Mouse (Mus musculus): ENCODE measurements around the gene Alkbh8. TPM values are rescaled to one million over a fixed set of nuclear protein-coding genes. Genes with fewer than 3 reads are reported as not detected.
"Not testable (repeated sequence)": the region's sequence is repeated elsewhere in the genome, so short reads cannot be mapped to it uniquely, and the experiment has no call there.

Gene Alkbh8
- polyA plus RNA-seq, 1 experiment: 0.92 TPM

DNA sequence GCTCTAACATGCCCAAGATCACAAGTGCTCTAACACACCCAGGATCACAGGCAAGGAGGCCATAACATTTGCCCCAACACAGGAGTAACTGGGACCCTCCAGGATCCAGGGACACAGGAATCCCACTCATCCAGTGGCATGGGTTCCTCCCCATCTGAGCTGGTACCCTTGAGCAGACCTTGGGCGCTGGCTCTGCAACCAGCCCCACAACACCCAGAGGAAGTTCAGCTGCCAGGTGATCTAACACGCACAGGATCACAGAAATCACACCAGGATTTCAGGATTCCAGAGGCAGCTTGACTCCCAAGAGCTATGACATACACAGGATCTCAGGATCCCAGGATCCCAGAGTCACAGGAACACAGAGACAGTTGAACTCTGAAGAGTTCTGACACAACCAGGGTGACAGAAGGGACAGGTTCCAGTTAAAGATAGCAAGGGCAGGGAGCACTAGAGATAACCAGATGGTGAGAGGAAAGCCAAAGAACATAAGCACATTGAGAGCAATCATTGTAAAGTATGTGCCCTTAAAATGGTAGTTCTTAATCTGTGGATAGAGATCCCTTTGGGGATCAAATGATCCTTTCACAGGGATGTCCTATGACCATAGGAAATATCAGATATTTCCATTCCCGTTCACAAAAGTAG, 4.1 kb upstream of the Alkbh8 start:
- TF ChIP-seq POLR2A (IDR thresholded peaks at IDR 0.05; ENCODE audit: low read depth, low read length) (no peak), CTCF (IDR thresholded peaks at IDR 0.05; ENCODE audit: extremely low read depth, insufficient read depth, insufficient read length, insufficient replicate concordance) (no peak)
- 71% methylated on average over 3 of the region's 3 CpGs for WGBS
- no peaks in the 10 kb centered on the region for H3K36me3 ChIP-seq (ENCODE audit: control insufficient read depth, insufficient read depth, low read length)
- peak overlapping the region; percentile 28; the same call in 1 of the 2 replicates for H3K27ac ChIP-seq (ENCODE audit: insufficient read depth, low read length)
- no peak for DNase-seq (ENCODE audit: low read depth in 1 of 2, low spot score in 2 of 2)
- H3K4me1 ChIP-seq (ENCODE audit: control insufficient read depth, insufficient read depth, insufficient read length): no peaks in the 10 kb centered on the region; the same call in 1 of the 2 replicates
- H3K27me3 ChIP-seq (ENCODE audit: control insufficient read depth, insufficient read depth, low read length): no peaks in the 10 kb centered on the region
- no peak overlapping the region for H3K4me3 ChIP-seq (ENCODE audit: extremely low read depth, insufficient read depth, insufficient read length)

DNA sequence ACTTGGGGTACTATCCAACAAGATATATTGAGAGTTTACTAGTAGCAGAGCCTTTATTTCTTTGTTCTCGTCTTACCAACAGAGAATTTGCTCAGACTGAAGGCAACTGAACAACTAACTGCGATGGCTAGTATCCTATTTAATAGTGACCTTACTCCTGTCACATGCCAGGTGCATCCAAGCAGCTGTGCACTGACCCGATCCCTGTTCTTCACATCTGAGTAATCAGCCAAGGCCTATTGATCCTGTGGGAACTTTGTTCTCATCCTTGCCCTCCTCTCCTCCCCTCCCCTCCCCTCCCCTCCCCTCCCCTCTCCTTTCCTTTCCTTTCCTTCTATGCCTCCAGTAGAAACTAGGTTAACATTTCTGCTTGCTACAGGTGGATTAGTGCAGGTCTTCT, 1.7 kb downstream of the Alkbh8 start:
- no peak for DNase-seq (ENCODE audit: low read depth in 1 of 2, low spot score in 2 of 2)
- Histone ChIP-seq H3K4me1 (ENCODE audit: control insufficient read depth, insufficient read depth, insufficient read length) (no peaks in the 10 kb centered on the region; the same call in 1 of the 2 replicates), H3K27me3 (ENCODE audit: control insufficient read depth, insufficient read depth, low read length) (no peaks in the 10 kb centered on the region), H3K27ac (ENCODE audit: insufficient read depth, low read length) (no peak overlapping the region), H3K36me3 (ENCODE audit: control insufficient read depth, insufficient read depth, low read length) (peaks cover 6% of the 10 kb centered on the region), H3K4me3 (ENCODE audit: extremely low read depth, insufficient read depth, insufficient read length) (no peak overlapping the region)
- no peak for TF ChIP-seq CTCF (IDR thresholded peaks at IDR 0.05; ENCODE audit: extremely low read depth, insufficient read depth, insufficient read length, insufficient replicate concordance)
- no peak for TF ChIP-seq POLR2A (IDR thresholded peaks at IDR 0.05; ENCODE audit: low read depth, low read length)
- WGBS: 91% methylated on average over 3 of the region's 3 CpGs

DNA sequence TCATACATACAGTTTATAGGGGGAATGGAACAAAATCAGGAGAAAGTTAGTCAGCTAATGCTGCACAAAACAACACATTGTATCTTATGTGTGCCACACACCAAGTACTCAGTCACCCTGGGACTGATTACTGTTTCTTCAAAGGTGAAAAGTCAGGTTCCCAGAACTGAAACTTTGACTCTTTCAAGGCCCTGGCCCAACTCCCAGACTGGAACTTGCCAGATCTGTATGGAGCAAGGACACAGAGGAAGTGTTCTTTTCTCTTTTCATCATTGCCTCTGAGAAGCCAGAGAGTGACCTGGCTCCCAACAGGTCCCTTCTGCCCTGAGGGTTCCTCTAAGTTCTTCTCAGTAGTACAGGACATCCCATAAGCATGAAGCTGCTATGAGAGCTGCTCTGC, 10.2 kb downstream of the Alkbh8 start:
- TF ChIP-seq CTCF (IDR thresholded peaks at IDR 0.05; ENCODE audit: extremely low read depth, insufficient read depth, insufficient read length, insufficient replicate concordance): no peak
- no peak for TF ChIP-seq POLR2A (IDR thresholded peaks at IDR 0.05; ENCODE audit: low read depth, low read length)
- peaks cover 10% of the 10 kb centered on the region for H3K36me3 ChIP-seq (ENCODE audit: control insufficient read depth, insufficient read depth, low read length)
- no peak overlapping the region for H3K27ac ChIP-seq (ENCODE audit: insufficient read depth, low read length)
- DNase-seq (ENCODE audit: low read depth in 1 of 2, low spot score in 2 of 2): no peak
- H3K4me3 ChIP-seq (ENCODE audit: extremely low read depth, insufficient read depth, insufficient read length): no peak overlapping the region
- no peaks in the 10 kb centered on the region for H3K4me1 ChIP-seq (ENCODE audit: control insufficient read depth, insufficient read depth, insufficient read length)
- no peaks in the 10 kb centered on the region for H3K27me3 ChIP-seq (ENCODE audit: control insufficient read depth, insufficient read depth, low read length)

DNA sequence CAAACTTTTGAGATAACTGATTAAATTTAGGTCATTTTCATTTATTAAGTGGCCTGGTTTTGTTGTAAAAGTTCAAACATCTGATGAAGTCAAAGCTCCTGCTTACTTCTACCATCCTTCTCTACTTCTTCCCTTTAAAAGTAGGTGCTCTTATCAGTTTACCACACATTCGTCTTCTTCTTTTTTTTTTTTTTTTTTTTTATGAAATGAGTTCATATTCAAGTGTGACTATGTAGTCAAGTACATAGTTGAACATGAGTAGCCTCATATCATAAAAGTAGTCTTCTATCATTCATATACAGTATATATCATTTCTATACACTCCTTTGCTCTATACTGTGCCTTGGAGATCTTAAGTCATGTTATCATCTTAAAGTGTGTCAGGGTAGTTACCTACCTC, 11.0 kb downstream of the Alkbh8 start:
- DNase-seq (ENCODE audit: low read depth in 1 of 2, low spot score in 2 of 2): no peak
- no peak for TF ChIP-seq POLR2A (IDR thresholded peaks at IDR 0.05; ENCODE audit: low read depth, low read length)
- TF ChIP-seq CTCF (IDR thresholded peaks at IDR 0.05; ENCODE audit: extremely low read depth, insufficient read depth, insufficient read length, insufficient replicate concordance): no peak
- H3K27ac ChIP-seq (ENCODE audit: insufficient read depth, low read length): no peak overlapping the region
- H3K27me3 ChIP-seq (ENCODE audit: control insufficient read depth, insufficient read depth, low read length): no peaks in the 10 kb centered on the region
- 76% methylated on average over 1 of the region's 1 CpGs for WGBS
- no peaks in the 10 kb centered on the region for H3K4me1 ChIP-seq (ENCODE audit: control insufficient read depth, insufficient read depth, insufficient read length)
- no peak overlapping the region for H3K4me3 ChIP-seq (ENCODE audit: extremely low read depth, insufficient read depth, insufficient read length)
- peaks cover 15% of the 10 kb centered on the region for H3K36me3 ChIP-seq (ENCODE audit: control insufficient read depth, insufficient read depth, low read length)

DNA sequence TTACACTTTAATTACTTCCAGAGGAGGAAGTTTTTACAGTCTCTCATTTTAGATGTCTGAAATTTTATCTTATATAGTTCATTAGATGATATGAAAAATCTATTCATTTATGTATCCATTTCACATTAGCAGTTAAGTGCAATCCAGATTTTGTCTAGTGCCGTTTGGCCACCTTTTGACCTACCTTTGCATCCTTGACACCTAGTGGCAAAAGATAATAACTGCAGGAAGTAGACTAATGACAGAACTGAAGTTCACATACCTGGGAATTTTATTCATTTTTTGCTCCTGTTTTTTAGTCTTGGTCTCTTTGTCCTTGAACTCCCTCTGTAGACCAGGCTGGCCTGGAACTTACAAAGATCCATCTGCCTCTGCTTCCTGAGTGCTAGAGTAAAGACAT, 15.1 kb downstream of the Alkbh8 start:
- no peak overlapping the region for H3K27ac ChIP-seq (ENCODE audit: insufficient read depth, low read length)
- WGBS: 69% methylated on average over 1 of the region's 1 CpGs
- H3K4me3 ChIP-seq (ENCODE audit: extremely low read depth, insufficient read depth, insufficient read length): no peak overlapping the region
- peaks cover 16% of the 10 kb centered on the region for H3K36me3 ChIP-seq (ENCODE audit: control insufficient read depth, insufficient read depth, low read length)
- TF ChIP-seq CTCF (IDR thresholded peaks at IDR 0.05; ENCODE audit: extremely low read depth, insufficient read depth, insufficient read length, insufficient replicate concordance): no peak
- TF ChIP-seq POLR2A (IDR thresholded peaks at IDR 0.05; ENCODE audit: low read depth, low read length): no peak
- no peak for DNase-seq (ENCODE audit: low read depth in 1 of 2, low spot score in 2 of 2)
- H3K27me3 ChIP-seq (ENCODE audit: control insufficient read depth, insufficient read depth, low read length): no peaks in the 10 kb centered on the region
- no peaks in the 10 kb centered on the region for H3K4me1 ChIP-seq (ENCODE audit: control insufficient read depth, insufficient read depth, insufficient read length)

DNA sequence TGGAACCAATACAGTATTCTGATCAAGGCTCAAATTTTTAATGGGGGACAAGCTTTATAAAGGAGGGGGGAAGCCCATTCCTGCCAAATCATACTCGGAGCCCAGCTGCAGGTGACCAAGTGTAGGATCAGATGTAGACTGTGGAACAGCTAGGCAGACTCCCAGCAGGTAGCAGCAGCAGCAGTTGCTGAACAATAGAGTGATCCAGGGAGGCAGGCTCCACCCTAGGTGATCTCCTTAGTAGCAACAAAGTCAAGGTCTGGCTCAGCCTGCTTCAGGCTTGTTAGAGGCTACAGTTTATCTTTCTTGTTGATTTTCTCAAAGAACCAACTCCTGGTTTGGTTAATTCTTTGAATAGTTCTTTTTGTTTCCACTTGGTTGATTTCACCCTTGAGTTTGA, 41.4 kb downstream of the Alkbh8 start:
- not testable (repeated sequence) for H3K4me3 ChIP-seq (ENCODE audit: extremely low read depth, insufficient read depth, insufficient read length); H3K27me3 ChIP-seq (ENCODE audit: control insufficient read depth, insufficient read depth, low read length); H3K27ac ChIP-seq (ENCODE audit: insufficient read depth, low read length); DNase-seq (ENCODE audit: low read depth in 1 of 2, low spot score in 2 of 2); H3K4me1 ChIP-seq (ENCODE audit: control insufficient read depth, insufficient read depth, insufficient read length); H3K36me3 ChIP-seq (ENCODE audit: control insufficient read depth, insufficient read depth, low read length)
- WGBS: 91% methylated on average over 1 of the region's 1 CpGs

DNA sequence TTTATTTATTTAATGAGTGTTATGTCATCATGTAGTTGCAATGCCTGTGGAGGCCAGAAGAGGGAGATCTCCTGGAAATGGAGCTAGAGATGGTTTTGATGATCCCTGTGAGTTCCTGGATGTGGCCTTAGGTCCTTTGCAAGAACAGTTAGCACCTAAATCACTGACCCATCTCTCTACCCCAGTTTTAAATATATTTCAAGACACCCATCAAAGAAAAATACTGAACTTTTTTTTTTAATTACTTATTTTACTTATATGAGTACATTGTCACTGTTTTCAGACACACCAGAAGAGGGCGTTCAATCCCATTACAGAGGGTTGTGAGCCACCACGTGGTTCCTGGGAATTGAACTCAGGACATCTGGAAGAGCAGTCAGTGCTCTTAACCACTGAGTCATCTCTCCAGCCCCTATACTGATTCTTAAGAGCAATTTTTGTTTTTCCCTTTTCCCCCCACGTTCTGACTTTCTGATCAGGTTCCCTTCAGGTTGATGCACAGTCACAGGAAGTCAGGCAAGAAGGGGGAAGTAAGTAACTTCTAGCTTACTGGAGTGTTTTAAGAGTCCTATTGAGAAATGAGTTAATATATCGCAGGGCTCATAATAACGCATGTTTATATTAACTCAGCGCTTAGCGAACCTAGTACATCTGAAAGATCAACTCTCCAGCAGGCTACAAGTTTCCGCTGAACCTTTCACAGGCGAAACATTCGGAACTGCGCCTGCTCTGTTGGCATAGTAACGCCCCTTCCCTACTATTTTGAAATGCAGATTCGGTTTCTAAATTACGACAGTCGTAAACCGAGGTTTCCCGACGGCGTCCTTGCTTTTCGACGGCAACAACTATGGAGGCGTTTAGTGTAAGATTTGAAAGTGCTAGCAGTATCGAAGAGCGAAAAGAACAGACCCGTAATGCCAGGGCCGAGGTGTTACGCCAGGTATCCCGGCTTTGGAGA, 68.6 kb downstream of the Alkbh8 start, which contains the start of gene Cwf19l2:
Gene Cwf19l2 (plus strand): TSS at position 342 of the 958 bp plus-strand sequence.
- WGBS: under 1% methylated on average over 28 of the region's 28 CpGs
- peak within 1 kb of the TSS; percentile 72 for H3K4me3 ChIP-seq (ENCODE audit: extremely low read depth, insufficient read depth, insufficient read length)

More for the DNA sequence above, 68.6 kb downstream of the Alkbh8 start, which contains the start of gene Cwf19l2:
- DNase-seq (ENCODE audit: low read depth in 1 of 2, low spot score in 2 of 2): peak; percentile 68 to 89
- Histone ChIP-seq H3K27ac (ENCODE audit: insufficient read depth, low read length) (peak within 1 kb of the TSS; percentile 87), H3K36me3 (ENCODE audit: control insufficient read depth, insufficient read depth, low read length) (no peaks in the 10 kb centered on the region), H3K4me1 (ENCODE audit: control insufficient read depth, insufficient read depth, insufficient read length) (no peaks in the 10 kb centered on the region), H3K27me3 (ENCODE audit: control insufficient read depth, insufficient read depth, low read length) (no peaks in the 10 kb centered on the region)
- TF ChIP-seq POLR2A (IDR thresholded peaks at IDR 0.05; ENCODE audit: low read depth, low read length): no peak; the same call in 1 of the 2 replicates
- TF ChIP-seq CTCF (IDR thresholded peaks at IDR 0.05; ENCODE audit: extremely low read depth, insufficient read depth, insufficient read length, insufficient replicate concordance): 0 out of 2 replicates have a peak, but pooled peaks have one; percentile 11
